Mouse (Mus musculus) kidney, postnatal 14 days (tissue): ENCODE measurements around the gene Slc43a2.

Experiments used
- DNase-seq: peaks from one replicate; pipeline ENCODE4 v3.0.0; 2022; ENCODE audit warnings: mixed read lengths

Slc43a2 gene

GRCm38 (mm10) chr11:75619133-75619532, 87.6 kb downstream of the Slc43a2 start:
- DNase-seq = no peak

- no peak for DNase-seq
Observed at GRCm38 (mm10) chr11:75620136-75620780, 88.8 kb downstream of the Slc43a2 start.

- DNase-seq = peak; percentile 39
Observed at GRCm38 (mm10) chr11:75621426-75621825, 89.9 kb downstream of the Slc43a2 start.

- DNase-seq = no peak
Observed at GRCm38 (mm10) chr11:75622588-75623329, 91.3 kb downstream of the Slc43a2 start.

- DNase-seq = peak; percentile 29
Observed at GRCm38 (mm10) chr11:75624102-75624554, 92.6 kb downstream of the Slc43a2 start.

GRCm38 (mm10) chr11:75625820-75626219, 94.3 kb downstream of the Slc43a2 start:
- DNase-seq = peak; percentile 50
